Mouse (Mus musculus) spleen, adult 18-20 months (tissue): ENCODE data around the gene Nsmf.

Experiments
- DNase-seq, 2 experiments: peaks; one replicate each; pipeline ENCODE4 v3.0.0; 2022; ENCODE audit warnings: mixed read lengths in 2 of 2

The Nsmf gene

GRCm38 (mm10) chr2:25054221-25055067 is at the start of gene Nsmf:
Gene Nsmf (plus strand): TSS chr2:25054355.
- DNase-seq, result peak; percentile 64 to 82

DNA sequence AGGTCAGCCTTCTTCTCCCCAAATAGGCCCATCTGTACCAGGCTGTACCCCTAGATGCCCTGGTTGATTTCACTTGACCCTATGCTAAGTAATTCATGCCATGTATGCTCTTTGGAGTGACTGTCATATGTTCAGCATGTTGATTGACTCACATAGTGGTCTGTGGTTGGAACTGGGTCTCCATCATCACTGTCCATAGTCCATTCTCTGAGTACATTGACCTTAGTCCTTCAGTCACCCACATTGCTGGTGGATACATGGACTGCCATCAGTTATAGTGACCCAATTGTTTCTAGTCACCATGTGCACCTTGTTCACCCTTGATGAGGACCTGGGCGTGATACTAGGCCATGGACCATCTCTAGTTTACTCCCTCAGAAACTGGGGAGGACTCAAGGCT is 47.4 kb upstream of the Nsmf start:
- DNase-seq, result no peak

- peak in 1 of 2 experiments; percentile 19 for DNase-seq
These were observed 45.9 kb upstream of the Nsmf start for GRCm38 (mm10) chr2:25008250-25008649.

DNA sequence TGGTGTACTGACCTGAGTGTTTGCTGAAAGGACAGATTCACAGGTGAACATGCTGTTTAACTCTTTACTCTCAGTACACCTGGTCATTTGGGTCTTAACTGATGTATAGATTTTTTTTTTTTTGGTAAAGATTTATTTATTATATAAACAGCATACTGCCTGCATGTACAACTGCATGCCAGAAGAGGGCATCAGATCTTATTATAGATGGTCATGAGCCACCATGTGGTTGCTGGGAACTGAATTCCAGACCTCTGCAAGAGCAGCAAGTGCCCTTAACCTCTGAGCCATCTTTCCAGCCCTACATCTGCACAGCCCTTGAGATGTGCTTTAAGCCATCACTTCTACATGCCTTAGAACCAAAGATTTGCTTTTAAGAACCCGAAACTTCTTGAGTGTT is 31.5 kb upstream of the Nsmf start:
- DNase-seq, result no peak

- DNase-seq, result no peak
These were observed 29.0 kb upstream of the Nsmf start for GRCm38 (mm10) chr2:25025109-25025508.

GRCm38 (mm10) chr2:25034994-25035393 is 19.2 kb upstream of the Nsmf start:
- no peak for DNase-seq

GRCm38 (mm10) chr2:25040089-25040488 is 14.1 kb upstream of the Nsmf start:
- no peak for DNase-seq

GRCm38 (mm10) chr2:25050921-25051320 is 3.2 kb upstream of the Nsmf start:
- no peak for DNase-seq

DNA sequence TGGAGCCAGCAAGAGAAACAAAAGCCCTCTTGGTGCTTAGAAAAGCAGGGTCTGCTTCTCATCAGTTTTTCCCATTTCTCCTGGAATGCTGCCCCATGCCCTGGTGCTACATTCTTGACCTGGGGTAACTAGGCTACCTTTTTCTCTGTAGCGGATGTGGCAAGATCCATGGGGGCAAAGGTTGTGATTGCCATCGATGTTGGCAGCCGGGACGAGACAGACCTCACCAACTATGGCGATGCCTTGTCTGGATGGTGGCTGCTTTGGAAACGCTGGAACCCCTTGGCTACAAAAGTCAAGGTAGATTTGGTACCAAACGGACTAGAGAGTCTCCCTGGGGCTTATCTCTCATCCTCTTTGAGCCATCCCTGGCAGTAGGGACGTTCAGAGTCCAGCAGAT is 2.7 kb upstream of the Nsmf start:
- DNase-seq, result no peak

DNA sequence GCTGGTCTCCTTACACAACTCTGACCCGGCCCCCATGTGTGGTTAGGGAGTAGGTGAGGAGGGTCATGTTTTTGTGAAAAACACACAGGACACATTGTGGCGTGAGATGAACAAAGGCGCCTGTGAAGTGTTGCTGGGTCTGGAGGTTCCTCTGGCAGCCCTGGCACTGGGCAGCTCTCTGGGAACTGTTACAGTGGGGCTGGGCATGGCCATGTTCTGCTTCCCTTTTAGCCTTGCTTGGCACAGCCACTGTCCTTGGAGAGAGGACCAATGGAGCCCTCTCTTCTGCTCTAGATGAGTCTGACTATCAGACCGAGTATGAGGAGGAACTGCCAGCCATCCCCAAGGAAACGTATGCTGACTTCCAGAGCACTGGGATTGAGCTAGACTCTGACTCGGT is 1.1 kb upstream of the Nsmf start:
- DNase-seq, result no peak

GRCm38 (mm10) chr2:25055068-25055405 is 882 bp downstream of the Nsmf start:
- no peak for DNase-seq

DNA sequence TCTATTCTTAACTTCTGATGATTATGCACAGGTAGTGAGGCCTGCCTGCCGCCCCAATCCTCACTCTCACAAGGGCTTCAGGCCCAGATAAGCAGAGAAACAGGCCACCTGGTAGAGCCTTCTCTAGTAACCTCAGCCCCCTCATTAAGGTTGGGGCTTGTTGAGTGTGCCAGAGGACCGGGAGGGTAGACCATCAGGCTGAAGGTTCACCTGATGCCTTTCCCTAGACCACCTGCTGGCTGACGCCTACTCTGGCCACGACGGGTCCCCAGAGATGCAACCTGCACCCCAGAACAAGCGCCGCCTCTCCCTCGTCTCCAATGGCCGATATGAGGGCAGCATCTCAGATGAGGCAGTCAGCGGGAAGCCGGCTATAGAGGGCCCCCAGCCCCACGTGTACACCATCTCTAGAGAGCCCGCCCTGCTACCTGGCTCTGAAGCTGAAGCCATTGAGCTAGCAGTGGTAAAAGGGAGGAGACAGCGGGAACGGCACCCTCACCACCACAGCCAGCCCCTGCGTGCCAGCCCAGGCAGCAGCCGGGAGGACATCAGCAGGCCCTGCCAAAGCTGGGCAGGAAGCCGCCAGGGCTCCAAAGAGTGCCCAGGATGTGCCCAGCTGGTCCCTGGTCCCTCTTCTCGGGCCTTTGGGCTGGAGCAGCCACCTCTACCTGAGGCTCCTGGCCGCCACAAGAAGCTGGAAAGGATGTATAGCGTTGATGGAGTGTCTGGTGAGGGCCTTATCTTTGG is 1.4 kb downstream of the Nsmf start:
- no peak for DNase-seq

DNA sequence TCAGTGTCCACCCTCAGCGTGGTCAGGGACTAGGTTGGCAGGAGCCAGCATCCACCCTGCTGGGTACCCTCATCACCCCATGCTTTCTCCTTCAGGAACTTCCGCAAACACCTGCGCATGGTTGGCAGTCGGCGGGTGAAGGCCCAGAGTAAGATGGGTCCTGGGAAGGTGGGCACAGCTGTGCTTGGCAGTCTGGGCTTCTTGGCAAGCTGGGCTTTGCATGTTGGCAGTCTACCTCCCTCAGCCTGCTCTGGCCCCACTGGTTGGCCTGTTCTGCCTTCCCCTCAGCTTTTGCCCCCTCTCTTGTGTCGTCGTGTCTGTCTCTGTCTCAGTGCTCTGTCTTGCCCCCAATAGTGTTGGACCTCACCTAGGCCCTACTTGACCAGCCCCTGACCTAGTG is 4.8 kb downstream of the Nsmf start:
- no peak for DNase-seq

DNA sequence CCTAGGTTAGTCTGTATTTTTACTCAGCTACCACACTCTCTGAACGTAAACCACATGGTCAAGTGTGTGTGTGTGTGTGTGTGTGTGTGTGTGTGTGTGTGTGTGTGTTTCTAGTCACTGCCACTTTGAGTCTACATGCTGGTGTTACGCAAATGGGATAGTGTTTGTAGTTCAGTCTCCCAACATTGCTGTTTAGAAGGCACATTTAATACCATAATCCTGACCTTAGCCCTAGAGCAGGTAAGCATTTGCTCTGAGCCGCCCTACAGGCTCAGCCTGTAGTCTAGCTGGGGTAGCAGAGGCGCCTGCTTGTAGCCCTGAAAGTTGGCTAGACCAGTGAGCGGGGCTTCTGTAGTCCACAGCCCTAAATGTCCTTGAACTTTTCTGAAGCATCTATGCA is 9.4 kb downstream of the Nsmf start:
- no peak for DNase-seq

- DNase-seq, result no peak
These were observed 10.1 kb downstream of the Nsmf start for GRCm38 (mm10) chr2:25064285-25064684.

DNA sequence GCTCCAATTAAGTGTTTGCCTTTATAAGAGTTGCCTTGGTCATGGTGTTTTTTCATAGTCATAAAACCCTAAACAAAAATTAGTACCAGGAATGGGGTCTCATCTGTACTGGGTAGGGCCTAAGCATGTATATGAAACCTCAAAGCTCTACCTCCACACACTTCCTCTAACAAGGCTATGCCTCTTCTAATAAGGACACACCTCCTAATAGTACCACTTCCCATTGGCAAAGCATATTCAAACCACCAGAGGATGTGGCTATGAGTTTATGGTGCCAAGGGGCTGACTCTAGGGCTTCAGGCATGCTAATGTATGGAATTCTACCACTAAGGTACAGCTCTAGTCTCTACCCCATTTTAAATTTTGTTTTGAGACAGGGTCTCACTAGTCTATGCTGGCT is 11.4 kb downstream of the Nsmf start:
- DNase-seq, result no peak

DNA sequence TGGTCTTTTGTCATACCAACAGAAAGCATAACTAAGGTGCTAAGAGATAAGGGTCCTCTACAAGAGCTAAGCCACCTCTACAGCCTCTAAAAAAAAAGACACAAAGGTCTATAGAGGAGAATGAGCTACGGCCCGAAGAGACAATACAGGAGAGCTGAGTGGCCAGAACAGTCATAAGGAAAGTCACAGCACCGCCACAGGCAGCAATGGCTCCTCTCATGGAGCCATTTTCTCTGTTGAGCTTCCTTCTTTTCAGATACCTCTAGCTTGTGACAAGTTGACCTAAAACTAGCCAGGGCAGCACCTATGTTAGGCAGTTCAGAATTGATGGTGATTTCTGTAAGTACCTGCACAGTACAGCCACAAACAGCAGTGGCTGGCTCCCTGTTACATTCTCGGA is 12.4 kb downstream of the Nsmf start:
- DNase-seq, result no peak

- DNase-seq, result no peak
These were observed 15.4 kb downstream of the Nsmf start for GRCm38 (mm10) chr2:25069537-25069936.

- no peak for DNase-seq
These were observed 18.2 kb downstream of the Nsmf start for GRCm38 (mm10) chr2:25072398-25072797.

DNA sequence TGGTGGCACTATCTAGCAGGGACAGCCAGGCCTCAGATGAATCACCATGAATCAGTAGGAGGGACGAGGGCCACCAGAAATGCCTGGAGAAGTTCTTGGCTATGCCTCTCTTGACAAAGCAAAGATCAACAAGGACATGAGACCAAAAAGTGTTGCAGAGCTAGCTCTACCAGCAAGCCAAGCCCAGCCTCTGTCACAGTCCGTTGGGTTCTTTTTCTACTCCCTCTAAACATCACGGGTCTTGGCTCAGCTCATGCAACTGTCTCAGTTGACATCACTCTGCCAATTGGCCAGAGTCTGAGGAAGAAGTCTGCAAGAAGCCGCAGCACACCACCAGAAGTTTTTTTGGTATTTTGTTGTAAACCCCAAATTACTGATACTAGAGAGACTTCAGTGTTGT is 21.4 kb downstream of the Nsmf start:
- no peak for DNase-seq

DNA sequence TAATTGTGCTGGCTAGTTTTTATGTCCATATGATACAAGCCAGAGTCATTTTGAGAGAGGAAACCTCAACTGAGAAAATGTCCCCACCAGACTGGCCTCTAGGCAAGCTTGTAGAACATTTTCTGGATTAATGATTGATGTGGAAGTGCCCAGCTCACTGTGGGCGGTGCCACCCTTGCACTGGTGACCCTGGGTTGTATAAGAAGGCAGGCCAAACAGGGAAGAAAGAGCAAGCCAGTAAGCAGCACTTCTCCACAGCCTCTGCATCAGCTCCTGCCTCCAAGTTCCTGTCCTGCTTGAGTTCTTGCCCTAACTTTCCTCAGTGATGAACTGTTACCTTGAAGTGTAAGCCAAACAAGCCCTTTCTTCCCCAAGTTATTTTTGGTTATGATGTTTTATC is 24.8 kb downstream of the Nsmf start:
- DNase-seq, result no peak

GRCm38 (mm10) chr2:25080076-25080475 is 25.9 kb downstream of the Nsmf start, which contains the start of gene Entpd8:
Gene Entpd8 (plus strand): TSS chr2:25080304.
- DNase-seq, result no peak

DNA sequence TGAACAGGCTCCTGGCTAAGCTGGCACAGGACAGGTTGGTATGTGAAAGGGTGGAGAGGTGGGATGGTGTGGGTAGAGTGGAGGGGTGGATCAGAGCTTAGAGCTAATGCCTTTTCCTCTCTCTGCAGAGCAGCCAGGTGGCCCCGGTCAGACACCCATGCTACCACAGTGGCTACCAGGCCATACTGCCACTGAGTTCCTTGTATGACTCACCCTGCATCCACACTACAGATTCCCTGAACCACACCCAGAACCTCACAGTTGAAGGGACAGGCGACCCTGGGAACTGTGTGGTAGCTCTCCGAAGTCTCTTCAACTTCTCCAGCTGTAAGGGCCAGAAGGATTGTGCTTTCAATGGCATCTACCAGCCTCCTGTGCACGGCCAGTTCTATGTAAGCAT is 29.5 kb downstream of the Nsmf start:
- DNase-seq, result no peak

DNA sequence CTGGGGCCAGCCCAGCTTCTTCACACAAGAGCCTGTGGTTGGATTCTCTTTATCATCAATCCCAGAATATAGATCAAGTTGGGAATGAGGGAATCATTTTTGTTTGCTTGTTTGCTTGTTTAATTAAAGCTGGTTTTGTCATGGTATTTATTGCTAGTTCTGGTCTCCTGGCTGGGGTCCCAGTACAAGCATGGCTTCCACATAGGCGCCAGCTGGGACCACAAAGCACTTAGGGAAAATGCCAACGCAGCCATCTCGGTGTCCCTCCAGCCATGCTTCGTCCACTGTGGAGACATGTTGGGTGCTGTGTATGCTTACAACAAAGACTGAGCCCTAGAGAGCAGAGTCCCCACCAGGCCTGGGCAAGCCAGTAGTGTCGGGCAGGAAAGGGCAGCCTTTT is 31.4 kb downstream of the Nsmf start:
- DNase-seq, result no peak
